Mouse (Mus musculus): ENCODE measurements around the gene Nipbl. TPM values are rescaled to one million over a fixed set of nuclear protein-coding genes. Genes with fewer than 3 reads are reported as not detected.

The Nipbl gene
- total RNA-seq, 2 experiments from 2014 or later: 27.6 to 29.8 TPM

DNA sequence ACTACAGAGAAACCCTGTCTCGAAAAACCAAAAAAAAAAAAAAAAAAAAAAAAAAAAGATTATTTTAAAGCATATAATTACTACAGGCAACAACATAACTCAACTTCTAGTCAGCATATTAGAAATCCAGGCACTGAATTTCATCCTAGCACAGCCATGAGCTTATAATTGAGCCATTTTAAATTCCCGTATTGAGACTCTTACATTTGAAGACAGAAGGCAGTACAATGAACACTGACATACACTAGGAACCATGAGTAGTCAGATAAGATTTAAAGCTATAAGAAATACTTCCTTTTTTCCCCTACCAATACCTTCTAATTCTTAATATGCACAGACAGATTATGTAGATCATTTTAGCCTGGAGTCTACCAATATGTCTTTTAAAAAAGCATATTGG, 11.7 kb downstream of the Nipbl start:
- intact Hi-C loops (cut with DNase I): no loop called here
- DNase-seq (ENCODE audit: low spot score): no peak

DNA sequence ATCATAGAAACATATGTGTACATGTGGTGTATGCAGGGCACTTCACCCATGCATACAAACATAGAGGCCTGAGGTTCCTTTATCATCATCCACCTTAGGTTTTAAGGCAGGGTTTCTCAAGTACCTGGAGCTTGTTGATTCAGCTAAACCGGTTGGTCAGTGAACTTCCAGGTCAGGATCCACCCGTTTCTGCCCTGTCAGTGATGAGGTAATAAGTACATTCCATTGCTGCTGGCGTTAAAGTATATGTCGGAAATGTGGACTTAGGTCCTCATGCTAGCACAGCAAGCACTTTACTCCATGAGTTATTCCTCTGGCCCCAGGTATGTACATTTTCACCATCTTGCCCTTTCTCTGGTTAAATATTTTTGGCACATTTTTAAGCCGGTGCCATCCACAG, 14.8 kb downstream of the Nipbl start:
- no peak for DNase-seq (ENCODE audit: low spot score)
- intact Hi-C loops (cut with DNase I): no loop called here

DNA sequence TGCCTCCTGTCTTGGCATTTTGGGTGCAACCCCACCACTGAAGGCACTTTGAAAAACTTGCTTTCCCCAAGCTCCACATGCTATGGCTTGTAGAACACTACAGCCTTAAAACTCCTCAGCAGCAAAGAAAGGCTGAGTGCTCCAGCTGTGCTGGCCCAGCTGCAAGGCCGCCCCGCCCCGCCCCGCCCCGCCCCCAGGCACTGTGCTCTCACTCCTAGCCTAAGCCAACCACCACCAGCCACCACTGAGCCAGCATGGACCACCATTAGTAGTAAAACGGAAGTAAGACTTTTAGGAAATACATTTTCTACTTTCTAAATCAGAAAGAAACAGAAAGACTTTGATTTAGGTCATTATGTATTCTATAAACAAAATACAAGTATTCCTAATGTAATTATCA, 23.4 kb downstream of the Nipbl start:
- intact Hi-C loops (cut with DNase I): no loop called here
- no peak for DNase-seq (ENCODE audit: low spot score)

DNA sequence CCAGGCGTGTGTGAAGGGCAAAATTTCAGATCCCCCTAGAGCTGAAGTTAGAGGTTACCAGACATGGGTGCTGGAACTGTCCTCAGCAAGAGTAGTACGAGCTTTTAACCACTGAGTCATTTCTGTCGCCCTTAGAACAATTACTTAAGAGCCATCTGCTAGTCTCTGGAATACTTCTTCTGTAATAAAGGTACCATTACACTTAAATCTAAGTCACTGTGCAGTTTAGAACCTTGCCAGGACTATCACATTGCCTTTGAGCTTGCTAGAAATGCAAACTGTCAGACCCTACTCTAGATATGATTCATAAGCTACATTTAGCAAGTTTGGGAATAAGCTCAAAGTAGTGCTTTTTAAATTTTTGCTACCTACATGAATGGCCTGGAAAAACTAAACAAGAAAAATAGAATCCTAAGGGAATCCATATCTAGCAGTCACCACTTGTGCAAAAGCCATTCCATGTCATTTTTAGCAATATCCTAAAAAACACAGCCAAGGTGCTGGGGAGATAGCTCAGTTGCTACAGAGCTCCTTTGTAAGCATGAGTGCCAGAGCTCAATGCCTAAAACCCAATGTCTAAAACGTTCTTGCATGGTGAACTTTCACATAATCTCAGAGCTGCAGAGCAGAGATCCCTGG, 27.6 kb downstream of the Nipbl start:
- intact Hi-C loops (cut with DNase I): no loop called here
- DNase-seq (ENCODE audit: low spot score): no peak

DNA sequence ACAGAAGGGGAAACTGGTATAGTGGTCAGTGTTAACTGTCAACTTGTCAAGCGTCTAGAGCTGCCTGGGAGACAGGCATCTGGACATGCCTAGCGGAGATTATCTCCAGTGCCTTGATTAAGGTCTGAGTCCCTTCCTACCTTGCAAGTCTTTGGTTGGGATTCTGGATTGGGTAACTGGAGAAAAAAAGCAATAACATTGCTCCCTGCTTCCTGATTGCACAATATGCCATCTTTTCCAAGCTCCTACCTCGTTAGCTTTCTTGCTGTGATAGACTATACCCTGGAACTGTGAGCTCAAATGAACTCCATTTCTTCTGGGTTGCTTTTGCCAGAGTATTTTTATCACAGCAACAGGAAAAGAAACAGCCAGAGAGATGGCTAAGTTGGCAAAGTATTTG, 30.9 kb downstream of the Nipbl start:
- no peak for DNase-seq (ENCODE audit: low spot score)
- intact Hi-C loops (cut with DNase I): no loop called here

DNA sequence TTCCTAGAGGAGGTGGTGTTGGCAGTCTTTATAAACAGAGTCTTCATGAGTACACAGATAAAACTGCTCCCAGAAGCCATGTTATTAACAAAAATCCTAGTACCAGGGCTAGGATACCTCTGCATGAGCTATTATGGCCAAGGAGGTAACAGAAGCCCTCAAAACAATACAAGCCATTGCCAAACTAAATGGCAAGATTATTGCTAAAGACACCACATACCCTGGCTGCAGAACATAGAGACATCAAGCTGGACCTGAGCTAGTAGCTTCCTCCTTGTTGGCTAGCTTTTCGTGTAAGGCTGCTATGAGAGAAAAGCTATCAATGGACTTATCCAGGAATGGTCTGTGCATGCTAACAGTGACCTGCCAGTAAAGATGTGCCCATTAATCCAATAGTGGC, 32.4 kb downstream of the Nipbl start:
- no peak for DNase-seq (ENCODE audit: low spot score)
- intact Hi-C loops (cut with DNase I): no loop called here

DNA sequence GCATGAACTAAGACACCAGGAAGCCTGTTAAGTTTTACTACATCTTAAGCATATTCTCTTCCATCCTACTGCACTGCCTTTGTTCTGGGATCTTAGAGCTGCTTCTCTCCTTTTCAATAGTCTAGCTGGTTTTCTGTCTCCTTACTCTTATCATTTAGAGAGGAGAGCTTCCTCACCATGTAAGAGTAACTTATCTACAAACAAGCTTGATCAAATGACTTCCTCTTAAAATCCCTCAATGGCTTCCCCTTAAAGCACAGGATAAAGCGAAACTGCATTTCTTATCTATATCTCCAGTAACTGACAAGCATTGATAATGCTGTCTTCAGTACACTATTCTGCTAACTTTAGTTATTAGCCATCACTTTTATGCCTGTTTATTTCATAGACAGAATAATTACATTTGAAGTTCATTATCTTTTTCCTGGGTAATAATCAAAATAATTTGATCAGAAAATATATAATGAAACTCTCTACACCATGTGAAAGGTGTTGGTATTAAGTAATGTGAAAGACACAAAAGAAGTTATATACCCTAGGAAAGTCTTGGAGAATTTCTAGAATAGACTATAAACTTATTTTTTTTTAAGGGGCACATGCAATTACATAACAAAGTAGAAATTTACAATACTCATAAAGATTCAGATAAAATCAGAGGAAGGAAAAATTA, 33.0 kb downstream of the Nipbl start:
- intact Hi-C loops (cut with DNase I): no loop called here
- DNase-seq (ENCODE audit: low spot score): no peak

DNA sequence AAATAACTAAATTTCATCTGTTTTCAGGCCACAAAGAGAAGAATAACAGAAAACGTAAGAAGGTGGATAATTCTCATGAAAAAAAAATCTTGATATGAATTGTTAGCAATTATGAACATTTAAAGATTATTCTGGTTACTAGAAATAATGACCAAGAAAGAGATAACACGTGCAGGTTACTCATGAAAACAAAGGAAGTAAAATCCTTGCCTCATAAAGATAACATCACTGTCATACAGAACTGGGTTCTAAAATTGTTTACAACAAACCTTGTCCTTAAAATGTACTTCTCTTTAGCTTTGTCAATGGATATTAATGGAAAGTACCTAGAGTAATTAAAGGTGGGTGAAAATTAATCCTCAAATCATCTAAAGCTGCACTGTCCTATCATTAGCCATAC, 37.2 kb downstream of the Nipbl start:
- no peak for DNase-seq (ENCODE audit: low spot score)
- intact Hi-C loops (cut with DNase I): no loop called here

DNA sequence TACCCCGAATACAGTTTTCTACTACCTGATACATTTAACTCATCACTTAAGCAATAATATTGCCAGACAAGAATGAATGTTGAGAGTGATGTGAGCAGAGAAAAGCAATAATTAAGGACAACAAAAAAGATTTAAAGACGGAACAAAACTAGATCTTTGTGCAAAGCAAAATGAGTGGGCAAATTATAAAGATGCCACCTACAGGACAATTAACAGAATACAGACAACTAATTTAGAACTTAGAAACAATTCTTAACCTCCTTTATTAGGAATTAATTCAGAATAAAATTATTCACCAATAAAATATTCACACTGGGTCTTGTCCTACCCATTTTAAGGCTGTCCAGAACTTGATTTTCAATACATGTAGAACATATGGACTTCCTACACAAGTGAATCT, 38.0 kb downstream of the Nipbl start:
- no peak for DNase-seq (ENCODE audit: low spot score)
- intact Hi-C loops (cut with DNase I): no loop called here

DNA sequence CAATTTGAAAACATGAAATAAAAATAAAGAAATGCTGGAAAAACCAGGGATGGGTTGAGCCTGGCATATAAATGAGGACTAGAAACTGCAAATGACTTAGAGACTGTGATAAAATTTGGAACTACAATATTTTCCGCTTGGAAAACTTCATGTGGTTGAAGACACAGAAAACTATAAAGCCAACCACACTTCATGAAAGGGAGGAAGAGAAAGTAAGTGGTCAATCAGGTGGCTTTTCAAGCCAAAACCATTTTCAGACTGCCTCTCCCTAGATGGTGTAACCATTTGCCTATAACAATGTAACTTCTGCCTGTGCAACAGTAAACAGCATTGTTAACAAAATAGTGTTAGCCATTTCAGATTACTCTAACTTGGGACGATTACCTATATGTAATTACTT, 41.7 kb downstream of the Nipbl start:
- DNase-seq (ENCODE audit: low spot score): no peak
- intact Hi-C loops (cut with DNase I): loop anchor here (5.0 kb wide), 1 partner anchor 40 kb away; the partner anchor contains the start of gene Nipbl

DNA sequence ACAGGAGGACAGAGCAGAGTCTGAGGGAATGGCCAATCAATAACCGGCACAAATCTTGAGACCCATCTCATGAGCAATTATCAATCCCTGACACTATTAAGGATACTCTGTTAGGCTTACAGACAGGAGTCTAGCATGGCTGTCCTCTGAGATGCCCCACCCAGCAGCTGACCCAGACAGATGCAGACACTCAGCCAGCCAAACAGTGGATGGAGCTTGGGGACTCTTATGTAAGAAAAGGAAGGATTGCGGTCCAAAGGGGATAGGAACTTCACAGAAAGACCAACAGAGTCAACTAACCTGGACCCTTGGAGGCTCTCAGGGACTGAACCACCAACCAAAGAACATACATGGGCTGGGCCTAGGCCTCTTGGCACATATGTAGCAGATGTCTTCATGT, 42.7 kb downstream of the Nipbl start:
- peak; percentile 13 for DNase-seq (ENCODE audit: low spot score)
- intact Hi-C loops (cut with DNase I): loop anchor here (5.0 kb wide), 1 partner anchor 41 kb away; the partner anchor contains the start of gene Nipbl

DNA sequence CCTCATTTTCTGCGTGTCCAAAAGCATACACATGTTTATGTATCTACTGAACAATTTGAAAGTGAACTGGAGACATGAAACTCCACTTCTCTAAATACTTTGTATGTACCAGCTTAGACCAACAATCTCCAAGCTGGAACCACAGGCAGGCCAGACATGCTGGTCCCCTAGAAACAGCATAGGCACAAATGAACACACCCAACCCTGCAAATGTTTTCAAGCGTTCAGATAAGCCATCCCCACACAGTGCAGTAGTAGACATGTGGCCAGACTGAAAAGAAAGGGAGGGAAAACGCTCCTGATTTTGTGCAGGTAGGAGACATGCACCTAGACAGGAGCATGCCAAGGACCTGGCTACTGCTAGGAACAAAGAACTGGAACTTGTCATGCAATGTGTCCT, 52.5 kb downstream of the Nipbl start:
- intact Hi-C loops (cut with DNase I): no loop called here
- no peak for DNase-seq (ENCODE audit: low spot score)

DNA sequence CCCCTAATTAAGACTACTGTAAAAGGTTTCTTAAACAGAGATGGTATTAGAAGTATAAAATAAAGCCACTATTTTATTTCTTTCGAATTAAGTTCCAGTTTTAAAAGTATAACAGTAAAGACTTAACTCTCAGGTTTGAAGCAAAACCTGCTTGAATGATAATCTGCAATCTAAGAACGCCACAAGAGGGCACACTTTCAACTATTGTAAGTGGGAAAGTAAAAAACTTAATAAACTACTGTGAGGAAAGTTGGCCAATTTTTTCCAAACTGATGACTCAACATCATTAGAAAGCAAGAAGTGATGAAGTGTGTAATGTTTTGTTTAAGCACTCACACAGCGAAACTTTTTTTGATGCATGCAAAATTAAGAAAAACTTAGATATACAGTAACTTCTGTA, 62.0 kb downstream of the Nipbl start:
- intact Hi-C loops (cut with DNase I): loop anchor here (2.0 to 5.0 kb wide), 3 partner anchors 63 to 205 kb away; partner anchors contain the start of gene Nipbl
- no peak for DNase-seq (ENCODE audit: low spot score)

DNA sequence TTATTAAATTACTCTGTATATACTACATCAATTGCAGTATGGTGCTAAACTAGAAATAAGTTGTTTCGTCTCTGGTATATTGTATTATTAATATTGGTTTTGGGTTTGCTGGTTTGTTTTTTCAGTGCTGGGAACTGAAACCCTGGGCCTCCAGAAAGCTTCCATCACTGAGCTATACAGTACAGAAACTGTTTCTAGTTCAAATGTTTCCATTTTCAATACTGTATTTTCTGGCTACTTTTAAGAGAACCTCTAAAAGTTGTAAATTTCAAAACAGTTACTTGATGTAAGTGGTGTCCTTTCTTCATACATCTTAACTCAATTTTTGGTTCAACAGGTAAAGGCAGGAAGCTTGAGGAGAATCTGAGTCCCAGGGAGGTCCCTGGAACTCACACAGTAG, 68.6 kb downstream of the Nipbl start:
- DNase-seq (ENCODE audit: low spot score): no peak
- intact Hi-C loops (cut with DNase I): no loop called here

DNA sequence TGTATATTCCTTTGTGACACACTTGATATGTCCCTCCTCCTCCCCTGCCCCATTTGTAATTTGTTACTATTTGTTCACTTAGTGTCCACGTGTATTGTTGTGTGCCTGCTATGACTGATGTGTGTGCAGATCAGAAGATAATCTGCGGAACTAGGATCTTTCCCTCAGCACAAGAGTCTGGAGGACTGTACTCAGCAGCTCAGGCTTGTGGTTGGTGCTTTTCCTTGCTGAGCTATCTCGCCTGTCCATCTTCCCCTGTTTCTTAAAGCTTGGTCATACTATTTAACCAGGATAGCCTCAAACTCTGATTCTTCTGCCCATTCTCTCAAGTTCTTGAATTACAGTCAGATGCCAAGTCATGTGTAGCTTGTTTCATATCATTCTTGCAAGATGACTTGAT, 69.5 kb downstream of the Nipbl start:
- DNase-seq (ENCODE audit: low spot score): no peak
- intact Hi-C loops (cut with DNase I): no loop called here

DNA sequence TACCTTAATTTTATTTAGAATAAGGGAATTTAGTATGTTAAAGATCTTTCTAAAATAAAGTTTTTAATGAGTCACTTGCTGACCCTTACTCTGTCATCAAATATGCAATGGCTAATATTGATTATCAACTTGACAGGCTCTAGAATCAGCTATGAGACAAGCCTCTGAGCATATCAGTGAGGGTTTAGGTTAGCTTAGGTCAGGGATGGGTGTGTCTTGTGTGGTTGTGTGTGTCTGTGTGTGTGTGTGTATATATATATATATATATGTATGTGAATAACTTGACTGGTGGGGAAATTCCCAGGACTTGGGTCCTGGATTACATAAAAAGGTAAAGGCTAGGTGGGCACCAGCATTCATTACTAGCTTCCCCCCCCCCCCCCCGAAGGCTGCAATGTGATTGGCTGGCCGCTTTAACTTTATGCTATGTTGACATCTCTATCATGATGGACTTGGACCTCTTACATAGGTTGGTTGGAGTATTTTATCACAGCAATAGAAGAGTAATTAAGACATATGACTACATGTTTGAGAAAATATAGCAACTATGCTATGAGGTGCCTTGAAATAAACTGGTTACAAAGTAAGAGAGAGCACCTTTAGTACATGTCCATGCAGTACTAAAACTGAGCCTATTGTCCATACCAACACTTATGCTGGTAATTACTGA, 97.0 kb downstream of the Nipbl start:
- no peak for DNase-seq (ENCODE audit: low spot score)
- intact Hi-C loops (cut with DNase I): no loop called here

DNA sequence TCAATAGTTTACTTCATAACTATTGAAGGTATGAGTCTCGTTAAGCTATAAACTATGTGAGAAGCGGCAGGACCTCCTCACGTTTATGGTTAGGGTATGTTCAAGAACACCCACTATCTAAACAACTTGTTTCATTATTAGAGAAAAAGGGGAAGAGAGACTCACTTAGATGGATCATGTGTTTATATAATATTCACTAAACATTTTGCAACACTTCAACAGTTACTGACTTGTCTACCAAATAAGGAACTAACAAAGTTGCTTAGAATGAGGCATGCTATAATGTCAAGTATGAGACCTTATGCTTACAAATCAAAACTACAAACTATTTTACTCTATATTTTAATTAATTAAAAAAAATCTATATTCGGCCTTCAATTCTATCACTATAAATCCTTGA, 103.7 kb downstream of the Nipbl start:
- no peak for DNase-seq (ENCODE audit: low spot score)
- intact Hi-C loops (cut with DNase I): no loop called here

DNA sequence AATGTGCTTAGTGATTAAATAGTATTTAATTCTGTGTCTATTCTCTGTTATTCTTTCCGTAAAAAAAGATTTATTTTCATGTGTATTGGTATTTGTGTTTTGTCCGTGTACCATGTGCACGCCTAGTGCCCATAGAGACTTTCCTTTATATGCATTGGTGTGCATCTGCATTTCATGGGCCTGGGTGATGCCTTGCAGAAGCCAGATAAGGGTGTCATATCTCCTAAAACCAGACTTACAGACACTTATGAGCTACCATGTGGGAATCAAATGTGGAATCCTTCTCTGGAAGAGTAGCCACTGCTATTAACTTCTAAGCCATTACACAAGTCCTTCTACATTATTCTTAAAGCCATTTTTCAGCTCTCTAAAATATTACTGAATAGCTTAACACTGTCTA, 112.7 kb downstream of the Nipbl start:
- no peak for DNase-seq (ENCODE audit: low spot score)
- intact Hi-C loops (cut with DNase I): no loop called here

DNA sequence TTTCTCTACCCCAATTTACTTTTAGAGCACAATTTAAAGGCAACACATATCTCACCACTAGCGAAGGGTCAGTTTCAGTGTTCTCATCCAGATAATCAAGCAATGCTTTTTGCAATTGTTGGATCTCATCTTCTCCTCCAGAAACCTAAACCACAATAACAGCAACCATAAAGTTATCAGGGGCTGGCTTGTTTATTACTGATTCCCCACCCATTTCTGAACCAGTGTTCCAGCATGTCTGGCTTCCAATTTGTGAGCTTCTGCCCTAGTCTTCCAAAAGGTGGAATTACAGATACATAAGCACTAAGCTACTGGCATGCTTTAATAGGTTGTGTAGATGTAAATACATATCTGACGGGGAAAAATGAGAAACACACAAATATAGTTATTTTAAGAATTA, 118.6 kb downstream of the Nipbl start:
- intact Hi-C loops (cut with DNase I): loop anchor here (5.0 kb wide), 1 partner anchor 33 kb away; no protein-coding TSS in a partner anchor

DNA sequence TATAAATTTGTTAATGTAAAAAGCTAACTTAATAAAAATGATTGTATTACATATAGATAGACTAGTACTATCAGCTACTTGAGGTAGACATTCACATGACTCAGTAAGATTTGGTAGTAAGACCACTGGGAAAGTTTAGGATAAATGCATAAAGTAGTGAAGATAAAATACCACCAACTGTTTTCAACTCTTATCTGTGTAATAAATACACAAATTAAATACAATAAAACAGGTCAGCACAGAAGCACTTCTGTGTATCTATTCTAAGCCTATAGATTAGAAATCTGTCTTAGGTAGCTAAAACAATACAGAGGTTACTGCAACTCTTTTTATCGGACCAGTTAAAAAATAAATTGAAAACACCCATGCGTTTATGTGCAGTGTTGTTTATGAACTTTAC, 119.4 kb downstream of the Nipbl start:
- intact Hi-C loops (cut with DNase I): loop anchor here (5.0 kb wide), 1 partner anchor 33 kb away; no protein-coding TSS in a partner anchor
- DNase-seq (ENCODE audit: low spot score): no peak

More for the DNA sequence above, 118.6 kb downstream of the Nipbl start:
- DNase-seq (ENCODE audit: low spot score): no peak

DNA sequence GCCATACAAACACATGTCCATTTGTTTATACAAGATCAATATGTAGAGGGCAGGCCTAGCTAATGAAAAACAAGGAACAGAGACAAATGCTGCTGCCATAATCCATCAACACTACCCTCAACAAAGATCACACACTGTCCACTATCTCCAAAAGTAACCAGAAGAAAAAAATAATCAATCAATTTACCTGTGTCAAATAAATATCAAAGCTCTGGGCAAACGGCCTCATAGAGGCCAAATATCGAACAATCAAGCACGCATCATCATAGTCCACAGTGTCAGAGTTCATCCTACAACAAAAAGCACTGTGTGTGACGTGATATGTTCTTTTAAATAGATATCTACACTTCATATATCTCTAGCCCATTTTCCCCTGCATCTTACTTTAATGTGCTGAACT, 120.2 kb downstream of the Nipbl start:
- intact Hi-C loops (cut with DNase I): no loop called here
- DNase-seq (ENCODE audit: low spot score): no peak
